Mouse (Mus musculus) hematopoietic stem cell, adult 5-6 weeks (primary cell): ENCODE results near the gene R3hcc1l. TPM values are rescaled to one million over a fixed set of nuclear protein-coding genes. Genes with fewer than 3 reads are reported as not detected.
A peak's percentile ranks its signal among the peaks of the same experiment; 100 is the strongest.

Experiments used
- ATAC-seq, 2 experiments: fragments of 125-278 bp in 1 of 2; replicated peaks in 1 of 2; 2 replicates each; pipeline ENCODE4 v1.8.0; 2016 to 2017; ENCODE audit warnings: inconsistent platforms in 2 of 2, mild to moderate bottlenecking in 2 of 2, moderate number of reproducible peaks in 2 of 2, low read depth in 1 of 2, moderate TSS enrichment in 1 of 2; ENCODE audit not compliant: low FRiP score in 2 of 2, poor library complexity in 2 of 2, severe bottlenecking in 2 of 2, insufficient read depth in 1 of 2, low TSS enrichment in 1 of 2
- total RNA-seq: library from RNA; stranded (forward); fragments of 172-1452, 232-1000 nt; gene quantifications from 2 replicates; pipeline ENCODE4 v1.2.3, GENCODE M21; 2017

R3hcc1l gene
- total RNA-seq, 1 experiment from 2014 or later: 31.1 TPM

- no peak for ATAC-seq
Measured at GRCm38 (mm10) chr19:42583677-42584076, 65.1 kb downstream of the R3hcc1l start.

GRCm38 (mm10) chr19:42584188-42584587 is 65.6 kb downstream of the R3hcc1l start:
- no peak for ATAC-seq

GRCm38 (mm10) chr19:42587704-42588103 is 69.1 kb downstream of the R3hcc1l start:
- no peak for ATAC-seq

GRCm38 (mm10) chr19:42589246-42589645 is 70.7 kb downstream of the R3hcc1l start:
- no peak for ATAC-seq

- ATAC-seq: no peak
Measured at GRCm38 (mm10) chr19:42591534-42591933, 73.0 kb downstream of the R3hcc1l start.

GRCm38 (mm10) chr19:42593456-42593855 is 74.9 kb downstream of the R3hcc1l start:
- no peak for ATAC-seq

- ATAC-seq: no peak
Measured at GRCm38 (mm10) chr19:42595066-42595465, 76.5 kb downstream of the R3hcc1l start.

GRCm38 (mm10) chr19:42597286-42597685 is 78.7 kb downstream of the R3hcc1l start:
- ATAC-seq: no peak

GRCm38 (mm10) chr19:42597896-42598295 is 79.3 kb downstream of the R3hcc1l start:
- ATAC-seq: no peak

GRCm38 (mm10) chr19:42599891-42600290 is 81.3 kb downstream of the R3hcc1l start:
- ATAC-seq: no peak

GRCm38 (mm10) chr19:42600591-42600990 is 82.0 kb downstream of the R3hcc1l start:
- ATAC-seq: no peak

GRCm38 (mm10) chr19:42601445-42601844 is 82.9 kb downstream of the R3hcc1l start:
- ATAC-seq: no peak

GRCm38 (mm10) chr19:42602041-42602440 is 83.5 kb downstream of the R3hcc1l start:
- ATAC-seq: no peak

- no peak for ATAC-seq
Measured at GRCm38 (mm10) chr19:42602576-42602975, 84.0 kb downstream of the R3hcc1l start.

- ATAC-seq: no peak
Measured at GRCm38 (mm10) chr19:42608082-42608481, 89.5 kb downstream of the R3hcc1l start.

- ATAC-seq: no peak
Measured at GRCm38 (mm10) chr19:42609716-42610115, 91.2 kb downstream of the R3hcc1l start.

- ATAC-seq: no peak
Measured at GRCm38 (mm10) chr19:42611746-42612145, 93.2 kb downstream of the R3hcc1l start.

- ATAC-seq: 0 out of 4 replicates have a peak, but pooled peaks of 1 of the 2 experiments have one; percentile 56
Measured at GRCm38 (mm10) chr19:42612654-42613053, 94.1 kb downstream of the R3hcc1l start, which contains the start of gene Loxl4. Gene Loxl4 (minus strand): TSS chr19:42612813.

- no peak for ATAC-seq
Measured at GRCm38 (mm10) chr19:42613116-42613515, 94.6 kb downstream of the R3hcc1l start.
